Mouse (Mus musculus): ENCODE measurements at regions not wholly inside any gene's neighbourhood (a gene's known extent, or its start where the extent isn't known, plus 50 kb on each side); places are given as distances from the start of the nearest gene placed in this dataset.
A peak's percentile ranks its signal among the peaks of the same experiment; 100 is the strongest.

DNA sequence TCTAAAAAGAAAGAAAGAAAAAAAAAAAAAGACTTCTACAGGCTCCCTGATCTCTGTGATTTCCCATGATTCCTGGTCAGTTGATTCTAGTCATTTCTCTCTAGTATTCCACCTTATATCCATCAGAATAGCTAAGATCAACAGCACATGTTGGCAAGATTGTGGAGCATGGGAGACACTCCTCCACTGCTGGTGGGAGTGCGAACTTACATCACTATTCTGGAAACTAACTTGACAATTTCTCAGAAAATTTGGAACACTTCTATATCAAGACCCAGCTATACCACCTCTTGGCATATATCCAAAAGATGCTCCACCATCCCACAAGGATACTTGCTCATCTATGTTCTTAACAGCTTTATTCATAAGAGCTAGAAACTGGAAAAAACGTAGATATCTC lies 3266.0 kb upstream of the Lrrc6 start:
- no peak for DNase-seq

DNA sequence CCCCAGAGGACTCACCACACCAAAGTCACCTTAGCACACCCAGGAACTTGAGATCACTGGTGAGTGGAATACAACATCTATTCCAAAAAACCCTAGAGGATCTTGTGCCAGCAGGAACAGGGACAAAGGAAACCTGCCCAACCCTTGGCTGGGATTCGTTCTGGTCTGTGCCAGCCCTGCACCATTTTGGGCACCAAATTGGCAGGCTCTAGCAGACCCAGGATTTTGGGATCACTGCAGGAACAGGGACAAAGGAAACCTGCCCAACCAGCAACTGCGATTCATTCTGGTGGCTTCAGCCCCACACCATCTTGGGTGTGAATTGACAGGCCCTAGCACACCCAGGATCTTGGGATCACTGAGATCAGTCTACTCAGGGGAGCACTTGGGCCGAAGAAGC lies 3251.9 kb upstream of the Lrrc6 start:
- no peak for DNase-seq

DNA sequence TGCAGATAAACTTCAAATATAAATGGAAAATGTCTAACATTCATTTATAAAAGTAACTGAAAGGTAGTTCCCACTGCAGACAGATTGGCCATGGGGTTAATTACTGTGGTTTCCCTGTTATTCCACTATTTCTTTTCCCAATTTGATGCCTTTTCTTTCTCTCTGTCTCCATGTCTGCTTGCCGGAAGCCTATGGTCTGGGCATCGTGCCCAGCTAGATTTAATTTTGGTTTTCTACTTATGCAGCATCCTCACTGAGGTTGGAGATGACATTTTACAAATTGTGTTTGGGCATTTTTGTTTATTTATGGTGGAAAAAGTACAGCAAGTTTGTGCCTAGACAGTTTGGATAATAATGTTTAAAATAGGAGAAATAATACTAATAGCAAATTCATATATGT lies 3214.0 kb upstream of the Lrrc6 start:
- peak; percentile 61 for DNase-seq

DNA sequence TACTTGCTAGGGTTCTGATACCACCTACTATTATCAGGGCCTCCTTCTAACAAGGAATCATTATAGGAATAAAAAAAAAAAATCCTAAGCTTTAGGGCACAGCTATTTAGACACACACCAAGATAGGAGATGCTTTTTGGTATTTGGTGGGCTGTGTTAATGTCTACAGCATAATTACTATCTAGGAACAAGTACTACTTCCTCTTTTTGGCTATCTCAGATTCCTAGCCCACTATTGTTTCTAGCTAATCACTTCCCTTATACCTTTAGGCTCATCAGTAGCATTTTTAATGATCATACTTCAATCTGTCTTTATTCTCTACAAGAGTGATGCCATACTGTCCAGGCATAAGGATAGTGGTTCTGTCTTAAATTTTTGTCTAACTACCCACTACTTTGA lies 3213.2 kb upstream of the Lrrc6 start:
- DNase-seq, result no peak

DNA sequence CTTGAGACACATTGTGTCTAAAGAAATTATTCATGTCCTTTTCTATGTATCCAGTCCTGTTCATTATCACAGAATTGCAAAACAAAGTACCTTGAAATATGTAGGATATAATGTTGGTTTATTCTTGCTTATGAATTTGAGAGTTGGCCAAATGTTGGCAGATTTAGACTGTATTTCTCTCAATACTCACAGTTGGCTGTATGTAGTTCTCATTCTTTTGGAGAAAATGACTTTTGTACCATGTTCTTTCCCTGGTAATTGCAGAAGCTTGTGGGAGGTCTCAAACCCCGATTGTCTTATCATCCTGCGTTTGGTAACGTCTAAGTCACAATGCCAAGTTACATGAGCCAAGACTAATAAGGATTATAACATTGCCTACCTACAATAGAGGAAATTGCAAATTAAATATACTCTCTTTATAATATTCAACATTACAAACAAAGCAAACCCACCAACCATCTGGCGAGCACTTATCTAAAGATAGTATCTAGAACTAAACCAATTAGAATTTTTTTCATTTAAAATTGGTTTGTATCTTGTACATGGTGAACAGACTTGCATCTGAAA lies 3195.0 kb upstream of the Lrrc6 start:
- no peak for DNase-seq

DNA sequence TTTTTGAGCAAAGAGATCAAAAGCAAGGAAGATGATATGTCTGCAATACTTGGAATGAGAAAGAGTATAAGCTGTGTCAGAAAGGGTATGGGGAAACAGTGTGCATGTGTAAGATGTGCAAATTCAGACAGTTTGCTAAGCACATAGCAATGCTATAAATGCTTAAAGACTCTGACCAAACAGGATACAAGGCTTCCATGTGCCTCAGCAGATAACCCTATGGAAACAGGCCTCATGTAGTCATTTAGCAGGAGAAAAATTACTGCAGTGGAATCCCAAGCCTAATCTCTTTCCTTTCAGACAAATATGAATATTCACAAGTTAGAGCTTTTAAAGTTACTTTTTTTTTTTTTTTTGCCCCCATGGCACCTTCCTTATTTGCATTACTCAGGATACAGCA lies 3189.8 kb upstream of the Lrrc6 start:
- DNase-seq, result no peak
